Mouse (Mus musculus) hindbrain, embryonic 11.5 days (tissue): ENCODE data around the gene Actn2. TPM values are rescaled to one million over a fixed set of nuclear protein-coding genes. Genes with fewer than 3 reads are reported as not detected.
A peak's percentile ranks its signal among the peaks of the same experiment; 100 is the strongest.

Source experiments
- ATAC-seq: fragments of 200-750 bp; cut with Nextera tagmentation; 2 replicates; pipeline ENCODE4 v1.8.0; 2017; ENCODE audit warnings: mild to moderate bottlenecking, moderate TSS enrichment, moderate library complexity; ENCODE audit not compliant: low FRiP score
- DNase-seq: peaks from one replicate; pipeline ENCODE4 v3.0.0-alpha.2; 2015; ENCODE audit warnings: low spot score
- H3K27ac ChIP-seq: fragments of 300-500 bp; sonication (generic); 2 replicates; pipeline ENCODE4 v1.5.1; 2014; ENCODE audit warnings: mild to moderate bottlenecking, low read depth, low read length
- H3K27me3 ChIP-seq: fragments of 300-500 bp; sonication (generic); 2 replicates; pipeline ENCODE4 v1.6.1; 2014; ENCODE audit warnings: mild to moderate bottlenecking, low read length, moderate library complexity, mixed read lengths; ENCODE audit not compliant: control insufficient read depth, insufficient read depth
- H3K36me3 ChIP-seq: fragments of 300-500 bp; sonication (generic); 2 replicates; pipeline ENCODE4 v1.6.1; 2014; ENCODE audit warnings: mild to moderate bottlenecking, low read length, moderate library complexity, mixed read lengths; ENCODE audit not compliant: control insufficient read depth, insufficient read depth
- H3K4me1 ChIP-seq: fragments of 300-500 bp; sonication (generic); replicated peaks from 2 replicates; pipeline ENCODE4 v1.6.1; 2014; ENCODE audit warnings: low read length, mixed read lengths; ENCODE audit not compliant: control insufficient read depth, insufficient read depth
- H3K4me2 ChIP-seq: fragments of 300-500 bp; sonication (generic); replicated peaks from 2 replicates; pipeline ENCODE4 v1.6.1; 2014; ENCODE audit warnings: mild to moderate bottlenecking, low read depth, low read length
- H3K4me3 ChIP-seq: fragments of 300-500 bp; sonication (generic); 2 replicates; pipeline ENCODE4 v1.5.1; 2014; ENCODE audit warnings: low read depth, low read length
- H3K9ac ChIP-seq: fragments of 300-500 bp; sonication (generic); 2 replicates; pipeline ENCODE4 v1.6.1; 2014; ENCODE audit warnings: low read depth, low read length
- H3K9me3 ChIP-seq: fragments of 300-500 bp; sonication (generic); 2 replicates; pipeline ENCODE4 v1.6.1; 2016; ENCODE audit warnings: low read length; ENCODE audit not compliant: control insufficient read depth
- WGBS: fragments of 180-500 bp; shearing (Covaris S2); extraction: QIAGEN DNeasy Blood & Tissue Kit; methylation state at CpG from one replicate; pipeline ENCODE4 v1.1.7; 2014; 5-methylcytosine and 5-hydroxymethylcytosine counted together
- polyA plus RNA-seq: library from polyadenylated mRNA; unstranded; fragments of >200 nt; fragmentation: Nextera tagmentation; extraction: Ambion mirVana; gene quantifications from 2 replicates; pipeline ENCODE4 v1.2.1, GENCODE M21; 2014

Actn2 gene
- polyA plus RNA-seq, 1 experiment from 2014 or later, result 3.3 TPM

DNA sequence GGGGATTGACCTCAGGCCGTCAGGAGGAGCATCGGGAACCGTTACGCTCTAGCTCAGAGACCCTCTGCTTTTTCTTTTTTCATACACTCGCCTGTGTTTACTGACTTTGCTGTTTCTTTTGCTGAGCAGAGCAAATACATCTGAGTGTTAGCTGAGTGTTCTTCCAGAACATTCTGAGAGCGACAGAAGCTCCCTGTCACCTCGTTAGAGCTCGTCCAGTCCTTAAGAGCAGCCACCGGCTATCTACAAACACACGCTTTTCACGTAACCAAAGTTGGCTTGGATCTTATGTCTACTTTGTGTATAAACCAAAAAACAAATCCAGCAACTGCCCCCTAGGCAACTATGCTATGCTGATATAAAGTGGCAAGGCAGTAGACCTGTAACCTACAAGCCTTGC lies 56.0 kb downstream of the Actn2 start:
- no peak for DNase-seq
- H3K27me3 ChIP-seq, result no peaks in the 10 kb centered on the region
- no peak overlapping the region for H3K4me3 ChIP-seq
- H3K4me2 ChIP-seq, result no peak overlapping the region
- H3K4me1 ChIP-seq, result no peaks in the 10 kb centered on the region
- no peak overlapping the region for H3K27ac ChIP-seq
- no peaks in the 10 kb centered on the region for H3K9me3 ChIP-seq
- no peak for ATAC-seq
- no peaks in the 10 kb centered on the region for H3K36me3 ChIP-seq
- H3K9ac ChIP-seq, result no peak overlapping the region
- WGBS, result 92% methylated on average over 11 of the region's 11 CpGs

DNA sequence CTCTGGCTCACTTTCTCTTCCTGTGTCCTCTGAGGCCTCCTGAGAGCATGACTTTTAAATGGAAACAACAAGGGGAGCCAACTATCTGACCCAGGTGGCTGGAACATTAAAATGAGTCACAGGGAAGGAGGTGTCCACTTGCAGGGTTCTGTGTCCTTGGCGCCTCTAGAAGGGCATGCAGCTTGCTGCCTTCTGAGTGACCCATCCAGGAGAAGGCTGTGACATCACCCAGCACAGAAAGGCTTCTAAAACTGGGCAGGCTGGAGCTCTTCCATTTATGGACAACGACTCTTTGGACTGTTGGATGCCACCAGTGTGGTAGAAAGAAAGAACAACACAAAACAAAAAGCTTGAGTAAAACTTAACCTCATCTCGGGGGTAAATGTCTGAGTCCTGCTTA lies 56.7 kb downstream of the Actn2 start:
- Histone ChIP-seq H3K36me3 (no peaks in the 10 kb centered on the region), H3K4me2 (no peak overlapping the region), H3K9me3 (no peaks in the 10 kb centered on the region), H3K27me3 (no peaks in the 10 kb centered on the region), H3K27ac (no peak overlapping the region), H3K4me1 (no peaks in the 10 kb centered on the region), H3K4me3 (no peak overlapping the region), H3K9ac (no peak overlapping the region)
- DNase-seq (no peak), ATAC-seq (no peak)
- WGBS, result 91% methylated on average over 3 of the region's 3 CpGs

GRCm38 (mm10) chr13:12274721-12275120 lies 65.8 kb downstream of the Actn2 start:
- 81% methylated on average over 6 of the region's 6 CpGs for WGBS
- Histone ChIP-seq H3K27me3 (no peaks in the 10 kb centered on the region), H3K4me3 (no peak overlapping the region), H3K36me3 (no peaks in the 10 kb centered on the region), H3K4me1 (no peaks in the 10 kb centered on the region), H3K9ac (no peak overlapping the region), H3K9me3 (no peaks in the 10 kb centered on the region), H3K4me2 (no peak overlapping the region), H3K27ac (no peak overlapping the region)
- DNase-seq (no peak), ATAC-seq (no peak)

DNA sequence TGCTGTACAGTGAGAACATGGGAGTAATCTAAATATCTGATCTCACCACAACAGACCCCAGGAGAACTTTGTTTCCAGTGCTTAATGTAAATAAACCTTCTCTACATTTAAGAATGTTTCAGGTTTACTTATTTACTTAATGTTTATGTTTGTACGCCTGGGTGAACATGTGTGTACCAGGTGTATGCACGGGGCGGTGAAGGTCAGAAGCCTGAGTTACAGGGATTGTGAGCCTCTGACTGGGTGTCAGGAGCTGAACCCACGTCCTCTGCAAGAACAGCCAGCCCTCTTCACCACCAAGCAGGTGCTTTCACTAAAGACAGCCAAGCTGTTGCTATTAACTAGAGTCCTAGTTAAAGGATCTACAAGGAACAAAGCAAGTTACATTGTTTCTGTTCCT lies 66.3 kb downstream of the Actn2 start:
- WGBS, result 77% methylated on average over 4 of the region's 4 CpGs
- Histone ChIP-seq H3K4me3 (no peak overlapping the region), H3K4me1 (no peaks in the 10 kb centered on the region), H3K27ac (no peak overlapping the region), H3K9ac (no peak overlapping the region), H3K4me2 (no peak overlapping the region), H3K36me3 (no peaks in the 10 kb centered on the region), H3K27me3 (no peaks in the 10 kb centered on the region), H3K9me3 (no peaks in the 10 kb centered on the region)
- no peak for DNase-seq
- ATAC-seq, result no peak

DNA sequence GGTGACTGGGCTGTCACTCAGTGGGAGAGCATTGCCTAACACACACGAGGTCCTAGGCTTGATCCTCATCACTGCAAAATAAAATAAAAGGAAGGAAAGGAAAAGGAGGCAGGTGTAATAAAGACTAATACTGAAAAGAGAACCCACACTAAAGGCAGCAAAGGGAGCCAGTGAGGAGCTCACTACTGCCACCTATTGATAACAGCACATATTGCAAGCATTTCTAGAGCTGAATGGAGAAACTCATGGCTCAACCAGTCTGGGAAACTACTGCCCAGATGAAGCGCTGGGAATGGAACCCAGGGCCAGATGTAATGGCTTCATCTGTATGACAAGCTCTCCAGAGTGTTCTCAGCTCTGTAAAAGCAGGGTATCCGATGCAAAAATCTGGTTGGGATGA lies 67.6 kb downstream of the Actn2 start:
- Histone ChIP-seq H3K36me3 (no peaks in the 10 kb centered on the region), H3K9ac (no peak overlapping the region), H3K4me3 (no peak overlapping the region), H3K27ac (no peak overlapping the region), H3K4me2 (no peak overlapping the region), H3K27me3 (no peaks in the 10 kb centered on the region), H3K4me1 (no peaks in the 10 kb centered on the region), H3K9me3 (no peaks in the 10 kb centered on the region)
- ATAC-seq, result no peak
- peak; percentile 58 for DNase-seq
- WGBS, result 57% methylated on average over 3 of the region's 3 CpGs

- Histone ChIP-seq H3K4me1 (no peaks in the 10 kb centered on the region), H3K9ac (no peak overlapping the region), H3K9me3 (no peaks in the 10 kb centered on the region), H3K36me3 (no peaks in the 10 kb centered on the region), H3K4me2 (no peak overlapping the region), H3K27me3 (no peaks in the 10 kb centered on the region), H3K27ac (no peak overlapping the region), H3K4me3 (no peak overlapping the region)
- no peak for ATAC-seq
- WGBS, result 93% methylated on average over 3 of the region's 3 CpGs
- no peak for DNase-seq
These were observed 72.6 kb downstream of the Actn2 start for GRCm38 (mm10) chr13:12267971-12268370.

- Histone ChIP-seq H3K4me1 (no peaks in the 10 kb centered on the region), H3K9ac (no peak overlapping the region), H3K9me3 (no peaks in the 10 kb centered on the region), H3K4me3 (no peak overlapping the region), H3K27me3 (no peaks in the 10 kb centered on the region), H3K4me2 (no peak overlapping the region), H3K27ac (no peak overlapping the region), H3K36me3 (no peaks in the 10 kb centered on the region)
- no peak for DNase-seq
- WGBS, result 48% methylated on average over 3 of the region's 3 CpGs
- ATAC-seq, result no peak
These were observed 73.5 kb downstream of the Actn2 start for GRCm38 (mm10) chr13:12267097-12267496.

DNA sequence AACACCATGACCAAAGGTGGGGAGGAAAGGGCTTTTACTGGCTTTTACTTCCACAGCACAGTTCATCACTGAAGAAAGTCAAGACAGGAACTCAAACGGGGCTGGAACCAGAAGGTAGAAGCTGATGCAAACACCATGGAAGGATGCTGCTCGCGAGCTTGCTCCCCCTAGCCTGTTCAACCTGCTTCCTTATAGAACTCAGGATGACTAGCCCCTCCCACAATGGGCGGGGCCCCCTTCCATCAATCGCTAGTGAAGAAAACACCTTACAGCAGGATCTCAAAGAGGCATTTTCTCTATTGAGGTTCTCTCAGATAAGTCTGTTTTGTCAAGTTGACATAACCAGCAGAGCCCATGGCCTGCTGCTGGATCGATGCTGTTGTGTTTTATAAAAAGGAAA lies 76.6 kb downstream of the Actn2 start:
- WGBS, result 79% methylated on average over 6 of the region's 6 CpGs
- Histone ChIP-seq H3K27ac (no peak overlapping the region), H3K9ac (no peak overlapping the region), H3K9me3 (no peaks in the 10 kb centered on the region), H3K4me1 (no peaks in the 10 kb centered on the region), H3K27me3 (no peaks in the 10 kb centered on the region), H3K4me3 (no peak overlapping the region), H3K4me2 (no peak overlapping the region), H3K36me3 (no peaks in the 10 kb centered on the region)
- DNase-seq (no peak), ATAC-seq (no peak)

DNA sequence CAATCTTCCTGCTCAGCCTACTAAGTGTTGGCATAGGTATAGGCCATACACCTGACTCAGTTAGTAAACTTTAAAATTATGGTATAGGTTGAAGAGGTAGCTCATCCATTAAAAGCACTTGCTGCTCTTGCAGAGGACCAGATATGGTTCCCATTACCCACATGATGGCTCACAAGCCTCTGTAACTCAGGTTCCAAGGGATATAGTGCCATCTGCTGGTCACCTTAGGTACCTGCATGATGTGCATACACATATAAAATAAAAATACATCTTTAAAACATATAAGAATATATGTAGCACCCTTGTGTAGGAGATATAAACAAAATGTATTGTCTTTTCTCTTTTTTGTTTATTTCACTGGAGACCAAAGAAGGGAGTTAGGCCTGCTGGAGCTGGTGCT lies 79.1 kb downstream of the Actn2 start:
- no peak overlapping the region for H3K27ac ChIP-seq
- no peak overlapping the region for H3K4me3 ChIP-seq
- H3K4me1 ChIP-seq, result no peaks in the 10 kb centered on the region
- no peaks in the 10 kb centered on the region for H3K9me3 ChIP-seq
- no peaks in the 10 kb centered on the region for H3K27me3 ChIP-seq
- no peaks in the 10 kb centered on the region for H3K36me3 ChIP-seq
- H3K4me2 ChIP-seq, result no peak overlapping the region
- ATAC-seq (no peak), DNase-seq (no peak)
- H3K9ac ChIP-seq, result no peak overlapping the region
